Mouse (Mus musculus) liver, embryonic 14.5 days (tissue): ENCODE measurements around the gene Ccdc96. TPM values are rescaled to one million over a fixed set of nuclear protein-coding genes. Genes with fewer than 3 reads are reported as not detected.

Experiments used
- ATAC-seq: fragments of 200-750 bp; cut with Nextera tagmentation; 2 replicates; pipeline ENCODE4 v1.8.0; 2017; ENCODE audit warnings: moderate number of reproducible peaks, mild to moderate bottlenecking, moderate library complexity; ENCODE audit not compliant: insufficient read depth
- DNase-seq, 3 experiments: peaks; one replicate each; pipeline ENCODE4 v3.0.0-alpha.2; 2012 to 2013; ENCODE audit warnings: low read depth in 3 of 3, low spot score in 3 of 3
- H3K27ac ChIP-seq: fragments of 300-500 bp; sonication (generic); 2 replicates; pipeline ENCODE4 v1.5.1; 2014; ENCODE audit warnings: moderate library complexity, mild to moderate bottlenecking, control low read depth, inconsistent platforms
- H3K27me3 ChIP-seq: fragments of 300-500 bp; sonication (generic); 2 replicates; pipeline ENCODE4 v1.6.1; 2014; ENCODE audit warnings: mild to moderate bottlenecking, low read length, moderate library complexity; ENCODE audit not compliant: control insufficient read depth, insufficient read depth
- H3K36me3 ChIP-seq: fragments of 300-500 bp; sonication (generic); replicated peaks from 2 replicates; pipeline ENCODE4 v1.6.1; 2014; ENCODE audit warnings: low read depth; ENCODE audit not compliant: control insufficient read depth, insufficient read depth
- H3K4me1 ChIP-seq, 2 experiments: fragments of 200-500 bp in 1 of 2; fragments of 300-500 bp in 1 of 2; sonication (generic) in 1 of 2; replicated peaks; 2 replicates each; pipeline ENCODE4 v1.6.1; 2012 to 2014; ENCODE audit warnings: antibody characterized with exemption in 1 of 2, inconsistent platforms in 1 of 2, low read length in 1 of 2; ENCODE audit not compliant: control insufficient read depth in 2 of 2, insufficient read depth in 2 of 2
- H3K4me2 ChIP-seq: fragments of 300-500 bp; sonication (generic); 2 replicates; pipeline ENCODE4 v1.6.1; 2014; ENCODE audit warnings: low read depth, mild to moderate bottlenecking, control low read depth, moderate library complexity
- H3K4me3 ChIP-seq, 2 experiments: fragments of 200-500 bp in 1 of 2; fragments of 300-500 bp in 1 of 2; sonication (generic) in 1 of 2; 2 replicates each; pipeline ENCODE4 v1.5.1; 2012 to 2014; ENCODE audit warnings: low read depth in 2 of 2, low read length in 2 of 2, mild to moderate bottlenecking in 2 of 2, control low read depth in 1 of 2, inconsistent platforms in 1 of 2, moderate library complexity in 1 of 2; ENCODE audit not compliant: insufficient read depth in 1 of 2
- H3K9ac ChIP-seq: fragments of 300-500 bp; sonication (generic); replicated peaks from 2 replicates; pipeline ENCODE4 v1.6.1; 2014; ENCODE audit warnings: mild to moderate bottlenecking, control low read depth, moderate library complexity
- H3K9me3 ChIP-seq: fragments of 300-500 bp; sonication (generic); 2 replicates; pipeline ENCODE4 v1.6.1; 2016; ENCODE audit warnings: low read length, mixed read lengths; ENCODE audit not compliant: control insufficient read depth
- CTCF ChIP-seq: IDR thresholded peaks from 2 replicates; pipeline ENCODE4 v1.5.1; 2016; ENCODE audit warnings: antibody characterized with exemption, low read depth, control low read depth
- EP300 ChIP-seq: IDR thresholded peaks from 2 replicates; pipeline ENCODE4 v1.6.1; 2016; ENCODE audit warnings: antibody characterized with exemption, low read depth
- WGBS: fragments of 180-500 bp; shearing (Covaris S2); extraction: QIAGEN DNeasy Blood & Tissue Kit; methylation state at CpG from one replicate; pipeline ENCODE4 v1.1.7; 2014; ENCODE audit not compliant: insufficient replicate concordance; 5-methylcytosine and 5-hydroxymethylcytosine counted together
- polyA plus RNA-seq, 2 experiments: library from polyadenylated mRNA; depleted of rRNA in 1 of 2; stranded (reverse) in 1 of 2; unstranded in 1 of 2; fragments of >200 nt; fragmentation: Nextera tagmentation in 1 of 2; extraction: Ambion mirVana in 1 of 2; gene quantifications; 2 replicates each; pipeline versions ENCODE4 v1.2.1 to v1.2.3; 2012 to 2014

The Ccdc96 gene
- polyA plus RNA-seq, 2 experiments: 0.11 to 0.18 TPM

- Histone ChIP-seq H3K4me3 (no peak overlapping the region), H3K4me1 (peaks cover 0 to 6% of the 10 kb centered on the region in 2 experiments; a peak in 2 of 4 replicates), H3K27ac (no peak overlapping the region), H3K27me3 (no peaks in the 10 kb centered on the region), H3K36me3 (no peaks in the 10 kb centered on the region; the same call in 1 of the 2 replicates), H3K9ac (no peak overlapping the region), H3K9me3 (no peaks in the 10 kb centered on the region), H3K4me2 (no peak overlapping the region)
- ATAC-seq: no peak
- TF ChIP-seq EP300 (no peak), CTCF (no peak)
- DNase-seq: no peak
- 31% methylated on average over 2 of the region's 2 CpGs for WGBS
These were observed 38.4 kb downstream of the Ccdc96 start for GRCm38 (mm10) chr5:36522782-36523181.

- no peak for TF ChIP-seq CTCF
- no peak for TF ChIP-seq EP300
- Histone ChIP-seq H3K4me1 (peaks cover 0 to 6% of the 10 kb centered on the region in 2 experiments; a peak in 2 of 4 replicates), H3K36me3 (no peaks in the 10 kb centered on the region; the same call in 1 of the 2 replicates), H3K27ac (no peak overlapping the region), H3K4me2 (no peak overlapping the region), H3K27me3 (no peaks in the 10 kb centered on the region), H3K9me3 (no peaks in the 10 kb centered on the region), H3K9ac (no peak overlapping the region), H3K4me3 (no peak overlapping the region)
- WGBS: 25% methylated on average over 5 of the region's 5 CpGs
- ATAC-seq: peak; percentile 59; the same call in 1 of the 2 replicates
- DNase-seq: no peak
These were observed 38.9 kb downstream of the Ccdc96 start for GRCm38 (mm10) chr5:36523219-36523703.

- 59% methylated on average over 2 of the region's 2 CpGs for whole genome bisulfite sequencing
- H3K27ac ChIP-seq: no peak overlapping the region
- H3K36me3 ChIP-seq: no peaks in the 10 kb centered on the region; the same call in 1 of the 2 replicates
- DNase-seq (no peak), ATAC-seq (no peak)
- no peak overlapping the region for H3K4me2 ChIP-seq
- no peak overlapping the region for H3K4me3 ChIP-seq
- H3K27me3 ChIP-seq: no peaks in the 10 kb centered on the region
- H3K4me1 ChIP-seq: peaks cover 0 to 19% of the 10 kb centered on the region in 2 experiments; a peak in 3 of 4 replicates
- H3K9me3 ChIP-seq: no peaks in the 10 kb centered on the region
- H3K9ac ChIP-seq: no peak overlapping the region
- TF ChIP-seq EP300: no peak
- no peak for TF ChIP-seq CTCF
These were observed 40.8 kb downstream of the Ccdc96 start for GRCm38 (mm10) chr5:36525216-36525615.

- WGBS: 64% methylated on average over 5 of the region's 5 CpGs
- no peak overlapping the region for H3K4me2 ChIP-seq
- no peak overlapping the region for H3K4me3 ChIP-seq
- DNase-seq (no peak), ATAC-seq (no peak)
- H3K9me3 ChIP-seq: no peaks in the 10 kb centered on the region
- no peak overlapping the region for H3K27ac ChIP-seq
- no peaks in the 10 kb centered on the region; the same call in 1 of the 2 replicates for H3K36me3 ChIP-seq
- H3K9ac ChIP-seq: no peak overlapping the region
- H3K27me3 ChIP-seq: no peaks in the 10 kb centered on the region
- peaks cover 4 to 23% of the 10 kb centered on the region in 2 experiments; a peak in 3 of 4 replicates for H3K4me1 ChIP-seq
- TF ChIP-seq CTCF (peak; percentile 65), EP300 (no peak)
These were observed 41.9 kb downstream of the Ccdc96 start for GRCm38 (mm10) chr5:36526274-36526673.

- Histone ChIP-seq H3K36me3 (no peaks in the 10 kb centered on the region; the same call in 1 of the 2 replicates), H3K4me1 (peaks cover 4 to 23% of the 10 kb centered on the region in 2 experiments; a peak in 3 of 4 replicates), H3K4me2 (no peak overlapping the region), H3K9me3 (no peaks in the 10 kb centered on the region), H3K9ac (no peak overlapping the region), H3K4me3 (no peak overlapping the region), H3K27me3 (no peaks in the 10 kb centered on the region), H3K27ac (no peak overlapping the region)
- WGBS: 73% methylated on average over 2 of the region's 2 CpGs
- DNase-seq (no peak), ATAC-seq (no peak)
- no peak for TF ChIP-seq EP300
- no peak for TF ChIP-seq CTCF
These were observed 42.5 kb downstream of the Ccdc96 start for GRCm38 (mm10) chr5:36526921-36527320.
